Mouse (Mus musculus): Measurements from ENCODE around the gene Pde6h.

DNA sequence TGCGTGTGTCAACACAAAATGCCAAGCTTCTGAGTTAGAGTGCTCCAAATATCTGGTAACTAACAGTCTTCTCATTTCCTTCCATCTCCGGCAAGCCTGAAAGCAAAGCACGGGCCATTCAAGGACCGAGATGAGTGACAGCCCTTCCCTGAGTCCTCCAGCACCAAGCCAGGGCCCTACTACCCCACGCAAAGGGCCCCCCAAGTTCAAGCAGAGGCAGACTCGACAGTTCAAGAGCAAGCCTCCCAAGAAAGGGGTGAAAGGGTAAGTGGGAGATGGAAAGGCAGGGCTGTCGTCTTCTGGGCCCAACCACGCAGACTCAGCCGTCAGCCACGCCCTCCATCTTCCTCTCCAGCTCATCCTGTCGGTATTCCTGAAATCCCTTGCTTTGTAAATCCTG, 35.5 kb downstream of the Pde6h start:
- TF ChIP-seq CTCF (IDR thresholded peaks at IDR 0.05; ENCODE audit: borderline replicate concordance, insufficient read depth, low read depth, low read length) (no peak), POLR2A (IDR thresholded peaks at IDR 0.05; ENCODE audit: borderline replicate concordance, insufficient read depth, low read length) (no peak)

Measured in cerebellum, adult 2 months (tissue).